Mouse (Mus musculus): Measurements from ENCODE around the gene Garnl3.

The Garnl3 gene

GRCm38 (mm10) chr2:33086671-33087363 is 44.6 kb downstream of the Garnl3 start:
- no peak for DNase-seq (ENCODE audit: low spot score in 2 of 2)

- DNase-seq (ENCODE audit: low spot score in 2 of 2), result peak in 1 of 2 experiments; percentile 33
These were observed 45.3 kb downstream of the Garnl3 start for GRCm38 (mm10) chr2:33086016-33086596.

GRCm38 (mm10) chr2:33084221-33084620 is 47.2 kb downstream of the Garnl3 start:
- no peak for DNase-seq (ENCODE audit: low spot score in 2 of 2)

- no peak for DNase-seq (ENCODE audit: low spot score in 2 of 2)
These were observed 51.3 kb downstream of the Garnl3 start for GRCm38 (mm10) chr2:33080166-33080565.

DNA sequence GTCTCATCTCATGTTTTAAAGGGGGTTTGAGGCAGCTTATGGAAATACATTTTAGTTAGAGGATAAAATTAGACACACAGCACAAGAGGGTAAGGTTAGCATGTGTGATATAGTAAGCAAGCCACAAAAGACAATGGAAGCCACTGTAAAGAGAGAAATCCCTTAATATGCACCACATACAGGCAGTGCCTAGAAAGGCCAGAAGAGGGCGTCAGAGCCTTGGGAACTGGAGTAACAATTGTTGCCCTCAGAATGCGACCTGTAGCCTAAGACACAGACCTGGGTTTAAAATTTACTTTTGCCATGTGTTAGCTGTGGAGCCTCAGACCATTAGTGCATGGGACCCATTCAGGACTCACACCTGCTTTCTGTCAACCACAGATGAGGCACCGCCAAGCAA is 54.2 kb downstream of the Garnl3 start:
- peak; percentile 48 to 53 for DNase-seq (ENCODE audit: low spot score in 2 of 2)

- no peak for DNase-seq (ENCODE audit: low spot score in 2 of 2)
These were observed 56.5 kb downstream of the Garnl3 start for GRCm38 (mm10) chr2:33074931-33075330.

- no peak for DNase-seq (ENCODE audit: low spot score in 2 of 2)
These were observed 57.3 kb downstream of the Garnl3 start for GRCm38 (mm10) chr2:33074188-33074587.

GRCm38 (mm10) chr2:33072333-33072732 is 59.1 kb downstream of the Garnl3 start:
- no peak for DNase-seq (ENCODE audit: low spot score in 2 of 2)

- no peak for DNase-seq (ENCODE audit: low spot score in 2 of 2)
These were observed 65.8 kb downstream of the Garnl3 start for GRCm38 (mm10) chr2:33065610-33066009.

GRCm38 (mm10) chr2:33062744-33063143 is 68.7 kb downstream of the Garnl3 start:
- no peak for DNase-seq (ENCODE audit: low spot score in 2 of 2)

DNA sequence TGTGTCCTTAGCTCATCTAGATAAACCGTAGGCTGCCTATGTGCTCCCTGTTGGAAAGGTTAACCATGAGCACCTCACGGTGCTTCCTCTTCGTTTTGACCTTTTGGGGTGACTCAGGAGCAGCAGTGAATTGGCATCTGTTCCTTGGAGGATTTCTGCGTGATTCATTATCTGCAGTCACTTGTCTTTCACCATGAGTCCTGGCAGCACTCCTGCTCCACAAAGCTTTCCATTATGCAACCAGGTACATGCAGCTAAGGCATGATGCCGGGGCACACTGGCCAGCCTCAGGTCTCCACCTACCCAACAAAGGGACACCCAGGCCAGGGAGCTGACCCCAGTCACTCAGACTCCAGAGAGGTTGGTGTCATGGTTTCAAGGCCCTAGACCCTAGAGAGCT is 72.5 kb downstream of the Garnl3 start:
- DNase-seq (ENCODE audit: low spot score in 2 of 2), result peak; percentile 39 to 57

GRCm38 (mm10) chr2:33057514-33057913 is 73.9 kb downstream of the Garnl3 start:
- no peak for DNase-seq (ENCODE audit: low spot score in 2 of 2)

DNA sequence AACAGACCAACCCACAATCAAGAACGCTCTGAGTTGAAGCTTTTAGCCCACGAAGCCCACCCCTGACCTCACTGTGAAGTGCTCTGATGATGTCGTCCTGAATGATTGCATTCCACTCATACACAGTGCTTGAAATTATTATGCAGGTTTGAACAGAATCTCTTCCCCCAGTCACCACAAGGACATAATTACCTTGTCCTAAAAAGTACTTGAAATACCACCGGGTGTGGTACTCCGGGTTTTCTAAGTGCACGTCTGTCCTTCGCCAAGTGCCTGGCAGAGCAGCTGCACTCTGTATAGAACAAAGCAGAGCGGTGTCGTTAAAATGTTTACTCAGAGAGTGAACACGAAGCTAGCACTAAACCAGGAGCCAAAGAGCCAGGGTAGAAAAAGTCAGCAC is 77.5 kb downstream of the Garnl3 start:
- no peak for DNase-seq (ENCODE audit: low spot score in 2 of 2)

DNA sequence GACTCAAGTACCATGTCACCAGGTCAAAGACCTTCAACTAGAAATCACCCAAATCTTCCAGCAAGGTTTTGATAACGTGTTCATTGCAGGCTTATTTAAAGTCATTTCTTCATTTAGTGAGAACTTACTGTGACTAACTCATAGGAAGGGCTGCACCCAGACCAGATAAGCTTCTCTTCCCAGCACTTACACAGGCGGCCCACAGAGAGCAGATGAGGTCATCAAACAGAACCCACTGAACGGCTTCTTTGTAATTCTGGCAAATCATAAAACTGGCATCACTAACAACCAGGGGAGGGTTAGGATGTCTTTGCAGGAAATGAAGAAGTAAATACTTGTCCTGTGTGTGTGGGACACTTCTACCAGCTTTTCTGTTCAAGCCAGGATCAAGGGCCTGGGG is 84.1 kb downstream of the Garnl3 start:
- no peak for DNase-seq (ENCODE audit: low spot score in 2 of 2)

- no peak for DNase-seq (ENCODE audit: low spot score in 2 of 2)
These were observed 84.5 kb downstream of the Garnl3 start for GRCm38 (mm10) chr2:33046919-33047318.

GRCm38 (mm10) chr2:33045899-33046298 is 85.6 kb downstream of the Garnl3 start:
- DNase-seq (ENCODE audit: low spot score in 2 of 2), result no peak

- DNase-seq (ENCODE audit: low spot score in 2 of 2), result no peak
These were observed 88.7 kb downstream of the Garnl3 start for GRCm38 (mm10) chr2:33042781-33043180.

DNA sequence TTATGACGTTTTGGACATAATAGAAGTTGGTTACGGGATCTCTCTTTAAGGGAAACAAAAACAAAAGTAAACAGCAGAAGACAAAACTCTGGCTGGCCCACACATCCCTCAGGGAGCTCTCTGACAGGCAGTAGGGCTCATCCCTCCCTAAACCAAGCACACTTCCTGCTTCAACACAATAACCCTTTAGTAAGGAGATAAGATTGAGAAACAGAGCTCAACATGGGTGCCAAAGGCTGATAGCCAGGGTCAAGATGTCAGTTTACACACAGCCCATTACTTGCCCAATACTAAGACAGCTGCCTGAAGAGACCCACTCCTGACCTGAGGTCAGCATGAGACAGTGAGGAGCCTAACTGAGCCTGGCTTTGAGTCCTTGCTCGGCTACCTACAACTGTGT is 89.9 kb downstream of the Garnl3 start:
- no peak for DNase-seq (ENCODE audit: low spot score in 2 of 2)

- DNase-seq (ENCODE audit: low spot score in 2 of 2), result peak; percentile 69 to 84
These were observed 94.0 kb downstream of the Garnl3 start for GRCm38 (mm10) chr2:33037429-33037828.

GRCm38 (mm10) chr2:33035297-33035696 is 96.2 kb downstream of the Garnl3 start:
- DNase-seq (ENCODE audit: low spot score in 2 of 2), result no peak

DNA sequence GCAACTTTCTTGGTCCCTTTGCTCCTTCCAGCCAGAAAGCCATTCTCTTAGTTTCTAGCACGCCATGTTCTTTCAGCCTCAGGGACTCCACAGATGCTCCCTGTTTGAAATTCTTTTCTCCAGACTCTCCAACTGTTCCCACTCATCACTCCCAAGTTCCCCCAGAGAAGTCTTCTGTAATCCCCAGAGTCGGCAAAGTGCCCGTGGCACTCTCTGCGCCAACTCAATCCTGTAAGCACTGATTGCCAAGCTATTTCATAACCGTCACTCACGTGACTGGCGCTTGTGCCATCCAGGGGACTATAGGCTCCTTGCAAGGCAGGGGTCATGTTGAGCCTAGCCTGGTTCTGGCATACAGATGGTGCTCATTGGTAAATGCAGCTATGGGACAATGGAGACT is 98.2 kb downstream of the Garnl3 start:
- peak; percentile 71 to 78 for DNase-seq (ENCODE audit: low spot score in 2 of 2)

DNA sequence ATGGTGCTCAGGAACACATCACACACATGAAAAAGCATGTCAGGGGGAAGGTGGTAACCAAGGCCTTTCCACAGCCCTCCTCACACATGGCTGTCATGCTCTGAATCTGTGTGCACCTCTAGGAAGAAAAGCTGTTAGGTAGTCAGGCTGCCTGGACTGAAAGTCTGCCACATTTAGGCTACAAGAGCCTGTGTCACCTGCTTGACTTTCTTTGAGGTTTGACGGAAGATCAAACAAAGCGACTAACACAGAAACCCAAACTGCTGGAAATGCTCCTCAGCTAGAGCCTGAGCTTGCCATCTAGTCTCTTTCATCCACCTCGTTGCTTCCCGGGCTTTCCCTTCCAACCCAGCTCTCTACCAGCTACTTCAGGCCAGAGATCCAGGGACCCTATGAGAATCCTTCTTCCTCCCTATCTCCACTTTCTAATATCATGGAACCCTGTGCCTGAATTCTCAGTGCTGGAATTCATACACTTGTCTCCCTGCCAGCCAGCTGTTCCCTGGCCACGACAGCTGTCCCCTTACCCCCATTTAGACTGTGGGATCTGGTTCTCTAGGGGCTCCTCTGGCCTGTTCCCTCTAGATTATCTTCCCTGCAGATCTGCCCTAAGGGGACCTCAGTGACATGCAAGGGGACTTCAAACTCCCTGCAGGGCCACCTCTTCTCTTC is 98.9 kb downstream of the Garnl3 start:
- no peak for DNase-seq (ENCODE audit: low spot score in 2 of 2)

DNA sequence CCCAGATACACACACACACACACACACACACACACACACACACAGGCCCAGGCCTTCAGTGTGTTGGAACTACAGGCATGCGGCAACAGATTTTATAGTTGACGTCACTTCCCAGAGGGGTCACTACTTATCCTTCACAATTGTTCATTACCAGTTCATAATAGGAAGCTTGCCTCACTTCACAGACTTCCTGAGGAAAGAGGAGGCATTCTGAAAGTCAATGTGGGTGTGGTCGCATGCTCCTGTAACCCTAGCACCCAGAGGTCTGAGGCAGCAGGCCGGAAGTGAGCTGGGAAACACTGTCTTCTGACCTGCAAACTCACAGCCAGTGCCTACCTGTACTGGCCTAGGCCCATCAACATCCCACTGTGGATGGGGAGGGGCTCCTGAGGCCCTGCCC is 106.4 kb downstream of the Garnl3 start:
- DNase-seq (ENCODE audit: low spot score in 2 of 2), result no peak

Measured in right cerebral cortex, adult 2 months (tissue).